Mouse (Mus musculus): ENCODE measurements around the gene Rffl. TPM values are rescaled to one million over a fixed set of nuclear protein-coding genes. Genes with fewer than 3 reads are reported as not detected.

Rffl gene
- total RNA-seq (2021): 10 to 100 TPM; 11.1 to 11.2 TPM
- long read RNA-seq, experiment 1, partial matches to known transcripts: 2 of 9 reads
- long read RNA-seq, experiment 1, other reads (novel, unspliced or antisense): 6 of 9 reads
- long read RNA-seq, experiment 2, partial matches to known transcripts: 3 of 10 reads
- long read RNA-seq, experiment 2, other reads (novel, unspliced or antisense): 4 of 10 reads

DNA sequence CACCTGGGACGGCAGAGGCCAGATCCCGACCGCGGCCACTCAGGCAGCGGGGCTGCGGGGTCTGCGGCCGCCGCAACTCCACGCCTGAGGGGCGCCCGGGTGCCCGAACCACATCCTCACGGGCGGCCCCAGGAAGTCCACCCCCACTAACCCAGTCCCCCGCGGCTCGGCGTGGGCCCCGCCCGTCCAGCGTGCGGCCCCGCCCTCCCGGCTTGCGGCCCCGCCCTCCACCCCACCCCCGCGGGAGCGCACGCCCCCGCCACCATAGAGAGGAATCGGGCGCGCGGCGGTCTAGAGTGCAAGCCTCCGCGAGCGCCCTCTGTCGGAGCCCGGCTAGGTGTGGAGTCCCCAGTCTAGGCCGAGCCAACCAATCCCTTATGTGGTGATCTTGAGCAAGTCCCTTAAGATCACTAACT, at the start of gene Rffl:
Gene Rffl, minus strand, starts transcription at position 180 of the 416 bp plus-strand sequence.
- DNase-seq (ENCODE audit: low spot score in 2 of 2): peak; percentile 93 to 98

DNA sequence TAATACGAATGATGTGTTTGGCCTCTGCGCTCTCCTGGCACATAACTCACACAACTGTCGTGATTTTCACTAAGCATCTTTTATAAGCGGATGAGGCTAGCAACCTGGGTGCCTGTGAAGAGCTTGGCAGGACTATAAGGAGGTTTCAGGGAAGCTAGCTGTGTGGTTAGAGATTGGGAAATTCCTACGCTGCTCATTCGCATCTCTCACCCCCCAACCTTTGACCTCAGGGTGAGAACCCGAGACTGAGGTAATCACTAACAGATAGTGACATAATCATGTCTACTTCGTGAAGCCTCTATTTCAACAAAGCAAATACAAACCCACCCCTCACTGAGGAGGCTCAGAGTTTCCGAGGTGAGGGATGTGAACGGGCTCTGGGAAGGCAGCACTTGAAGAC, 49.8 kb upstream of the Rffl start:
- no peak for DNase-seq (ENCODE audit: low spot score in 2 of 2)

DNA sequence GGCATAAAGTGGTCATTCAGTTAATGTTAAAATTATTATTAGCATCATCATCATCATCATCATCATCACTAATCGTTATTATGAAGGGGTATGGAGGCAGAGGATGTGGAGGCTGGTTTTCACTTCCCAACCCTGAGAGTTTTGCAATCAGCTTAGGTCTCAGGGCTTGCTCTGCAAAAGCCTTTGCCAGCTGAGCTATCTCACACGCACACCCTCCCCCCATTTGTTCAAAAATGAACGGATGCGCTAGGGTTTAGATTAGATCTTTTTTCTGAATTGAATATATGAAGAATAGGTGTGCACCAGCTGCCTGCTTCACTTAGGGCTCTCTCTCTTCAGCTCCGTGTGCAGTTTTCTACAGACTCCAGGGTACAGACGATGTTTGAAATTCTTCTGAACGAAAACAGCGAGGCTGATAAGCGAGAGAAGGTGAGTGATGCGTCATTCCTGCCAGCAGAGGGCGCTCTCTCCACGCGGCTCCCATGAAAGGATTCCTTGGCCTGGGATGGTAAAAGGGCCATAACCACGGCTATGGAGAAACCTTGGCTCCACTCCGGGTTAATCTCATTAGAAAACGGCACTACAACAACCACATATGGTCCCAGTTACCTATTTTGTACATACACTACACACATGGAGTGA, 43.8 kb upstream of the Rffl start:
- peak; percentile 71 to 80 for DNase-seq (ENCODE audit: low spot score in 2 of 2)

DNA sequence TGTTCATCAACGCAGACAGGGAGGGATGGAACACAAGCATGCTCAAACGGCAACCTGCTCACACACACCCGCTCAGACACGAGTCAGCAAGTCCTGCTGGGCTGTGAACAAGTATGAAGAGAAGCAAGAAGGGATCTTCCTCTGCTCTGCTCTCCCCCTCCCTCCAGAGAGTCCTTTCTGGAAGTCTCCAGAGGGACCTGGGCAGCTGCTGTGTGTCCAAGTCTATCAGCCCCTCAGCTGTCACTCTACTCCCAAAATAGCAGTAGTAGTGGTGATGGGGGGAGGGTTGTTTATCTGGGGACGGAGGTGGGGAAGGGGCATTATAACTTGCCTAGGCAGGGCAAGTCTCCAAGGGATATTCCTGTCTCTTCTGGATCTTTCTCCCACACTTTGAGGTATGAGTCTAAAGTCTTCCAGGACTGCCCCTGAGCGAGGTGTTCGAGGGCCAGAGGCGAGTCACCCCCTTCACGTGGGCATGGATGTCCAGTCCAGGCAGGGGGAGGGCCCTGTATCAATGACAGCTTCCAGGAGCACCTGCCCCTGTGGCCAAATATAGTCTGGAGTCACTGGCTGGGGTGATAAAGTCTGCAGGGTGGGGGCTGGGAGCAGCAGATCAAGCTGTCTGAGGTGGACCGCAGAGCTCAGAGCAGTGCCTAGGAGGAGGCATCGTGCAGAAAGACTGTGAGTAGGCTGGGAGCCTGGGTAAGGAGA, 39.8 kb upstream of the Rffl start:
- no peak for DNase-seq (ENCODE audit: low spot score in 2 of 2)

DNA sequence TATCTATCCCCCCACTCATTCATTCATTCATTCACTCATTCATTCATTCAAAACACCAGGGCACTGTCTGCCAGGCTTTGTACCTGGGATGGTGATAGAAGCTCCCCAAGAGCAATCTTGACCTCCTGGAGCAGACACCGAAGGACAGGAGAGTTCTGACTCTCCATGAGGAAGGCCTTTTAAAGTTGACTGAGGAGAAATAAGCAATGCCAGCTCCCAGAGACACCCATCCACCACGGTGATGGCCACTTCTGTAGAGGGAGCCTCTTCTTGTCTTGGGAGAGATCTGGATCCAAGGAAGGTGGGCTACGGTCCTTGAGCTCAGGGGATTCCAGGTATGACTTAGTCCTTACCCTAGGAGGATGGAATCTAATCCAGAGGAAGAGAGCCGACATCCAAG, 39.2 kb upstream of the Rffl start, which contains the start of gene Unc45b:
Gene Unc45b, plus strand, starts transcription at position 301 of the 400 bp plus-strand sequence.
- DNase-seq (ENCODE audit: low spot score in 2 of 2): no peak

DNA sequence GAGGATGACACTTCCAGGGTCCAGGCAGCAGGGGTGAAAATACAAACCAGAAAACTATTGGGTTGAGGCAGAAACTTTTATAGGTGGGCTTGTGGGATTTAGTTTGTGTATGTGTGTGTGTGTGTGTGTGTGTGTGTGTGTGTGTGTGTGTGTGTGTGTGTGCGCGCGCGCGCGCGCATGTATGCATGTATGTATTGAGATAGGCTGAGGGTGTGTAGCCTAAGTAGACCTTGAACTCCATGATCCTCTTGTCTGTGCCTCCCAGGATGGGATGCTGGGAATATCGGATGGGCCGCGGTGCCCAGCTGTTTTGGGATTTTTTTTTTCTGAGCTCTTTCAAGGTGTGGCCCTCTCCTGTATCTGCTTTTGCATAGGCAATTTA, 37.6 kb upstream of the Rffl start:
- DNase-seq (ENCODE audit: low spot score in 2 of 2): no peak

DNA sequence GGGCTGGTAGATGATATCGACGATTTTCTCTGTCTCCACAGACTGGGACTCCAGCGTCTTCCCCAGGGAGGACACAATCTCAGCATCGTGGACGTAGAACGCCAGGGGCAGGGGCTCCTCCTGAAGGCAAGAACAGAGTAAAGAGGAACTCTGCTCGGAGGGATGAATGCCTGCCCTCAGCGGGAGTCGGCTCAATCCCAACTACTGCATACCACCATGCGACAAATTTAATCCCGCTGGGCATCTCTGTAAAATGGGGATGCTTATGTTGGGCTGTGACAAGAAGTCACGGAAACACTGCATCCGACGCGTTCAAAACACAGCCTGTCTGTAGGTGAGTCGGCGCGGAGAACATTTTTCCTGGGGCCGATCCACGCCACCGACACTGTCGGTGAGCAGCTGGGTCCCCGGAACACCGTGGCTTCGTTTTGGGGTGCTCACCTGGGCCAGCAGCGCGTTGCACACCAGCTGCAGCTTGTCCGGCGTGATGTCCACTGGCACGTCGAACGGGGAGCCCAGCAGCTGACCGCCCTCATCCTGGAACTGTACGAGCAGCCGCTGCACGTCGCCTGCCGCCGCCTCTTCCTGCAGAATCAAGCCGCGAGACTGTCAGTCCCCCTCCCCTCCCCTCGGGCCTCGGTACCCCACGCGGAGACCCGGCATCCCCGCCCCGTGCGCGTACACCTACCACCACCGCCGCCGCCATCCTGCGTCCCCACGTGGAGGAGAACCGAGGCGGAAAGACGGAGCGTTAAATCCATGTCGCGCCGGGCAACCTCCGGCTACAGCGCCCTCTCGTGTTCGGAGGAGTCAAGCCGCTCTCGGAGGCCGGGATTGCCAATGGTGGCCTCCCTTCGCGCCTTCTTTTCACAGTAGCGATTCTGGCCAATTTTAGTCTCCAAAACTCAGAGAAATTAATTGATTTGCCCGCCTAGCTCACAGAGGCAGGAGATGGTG, 36.9 kb upstream of the Rffl start, which contains the start of gene Nle1:
Gene Nle1, minus strand, starts transcription at position 761 of the 957 bp plus-strand sequence.
- DNase-seq (ENCODE audit: low spot score in 2 of 2): peak; percentile 93 to 98

DNA sequence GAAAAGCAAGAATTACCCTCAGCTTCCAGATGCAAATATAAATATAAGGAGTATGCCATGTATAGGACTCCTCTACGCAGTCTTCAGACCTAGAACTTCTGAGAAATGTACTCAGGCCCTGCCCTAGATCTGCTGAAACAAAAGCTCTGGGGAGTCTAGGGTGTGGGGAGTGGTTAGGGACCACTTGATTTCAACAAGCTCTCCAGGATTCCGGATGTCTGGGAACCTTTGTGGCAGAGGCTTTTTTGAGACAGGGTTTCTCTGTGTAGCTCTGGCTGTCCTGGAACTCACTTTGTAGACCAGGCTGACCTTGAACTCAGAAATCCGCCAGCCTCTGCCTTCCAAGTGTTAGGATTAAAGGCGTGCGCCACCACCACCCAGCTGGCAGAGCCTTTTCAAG, 34.8 kb upstream of the Rffl start:
- DNase-seq (ENCODE audit: low spot score in 2 of 2): no peak

DNA sequence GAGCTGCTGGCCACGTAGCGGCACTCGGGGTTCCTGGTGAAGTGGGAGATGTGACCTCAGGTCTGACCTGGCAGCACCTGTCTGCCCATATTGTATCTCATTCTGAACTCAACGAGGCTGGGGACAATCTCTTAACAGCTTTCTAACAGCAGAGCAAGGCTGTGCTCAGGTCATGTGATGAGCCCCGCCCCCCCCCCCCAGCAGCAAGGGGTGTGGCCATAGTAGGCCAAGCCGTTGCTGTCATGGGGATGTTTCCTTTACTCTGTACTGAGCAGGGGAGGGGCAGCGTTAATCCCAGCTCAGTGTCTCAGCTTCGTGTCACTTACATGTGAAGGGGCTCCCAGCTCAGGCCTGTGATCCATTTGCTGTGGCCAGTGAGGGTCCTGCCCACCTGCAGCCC, 33.9 kb upstream of the Rffl start:
- no peak for DNase-seq (ENCODE audit: low spot score in 2 of 2)

DNA sequence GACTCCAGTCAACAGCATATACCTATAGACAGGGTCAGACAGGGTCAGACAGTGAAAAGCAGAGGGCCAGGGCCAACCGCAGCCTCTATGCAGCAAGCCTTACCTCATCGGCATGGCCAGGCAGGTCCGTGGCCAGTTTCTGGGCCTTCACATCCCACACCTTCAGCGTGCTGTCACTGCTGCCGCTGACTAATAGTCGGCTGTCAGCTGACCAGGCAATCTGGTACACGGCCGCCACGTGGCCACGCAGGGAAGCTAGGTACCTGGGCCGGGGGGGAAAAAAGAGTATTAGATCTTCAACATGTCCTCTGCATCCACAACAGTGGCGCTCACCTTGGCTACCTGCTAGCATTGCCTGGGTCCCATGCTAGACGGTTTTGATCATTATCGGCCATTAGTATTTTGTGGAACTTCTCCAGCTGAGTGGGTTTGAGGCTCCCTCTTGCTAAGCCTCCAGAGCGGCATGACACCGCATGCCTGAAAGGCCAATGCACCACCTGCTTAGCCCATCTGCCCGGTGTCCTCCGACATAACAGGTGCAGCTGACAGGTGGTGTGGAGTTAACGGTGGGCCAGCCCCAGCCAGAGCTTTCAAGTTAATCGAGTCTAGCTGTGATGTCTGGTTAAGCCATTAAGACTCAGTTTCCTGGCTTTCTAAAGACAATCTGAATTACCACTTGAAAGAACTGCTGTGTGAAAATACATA, 30.7 kb upstream of the Rffl start:
- DNase-seq (ENCODE audit: low spot score in 2 of 2): no peak

DNA sequence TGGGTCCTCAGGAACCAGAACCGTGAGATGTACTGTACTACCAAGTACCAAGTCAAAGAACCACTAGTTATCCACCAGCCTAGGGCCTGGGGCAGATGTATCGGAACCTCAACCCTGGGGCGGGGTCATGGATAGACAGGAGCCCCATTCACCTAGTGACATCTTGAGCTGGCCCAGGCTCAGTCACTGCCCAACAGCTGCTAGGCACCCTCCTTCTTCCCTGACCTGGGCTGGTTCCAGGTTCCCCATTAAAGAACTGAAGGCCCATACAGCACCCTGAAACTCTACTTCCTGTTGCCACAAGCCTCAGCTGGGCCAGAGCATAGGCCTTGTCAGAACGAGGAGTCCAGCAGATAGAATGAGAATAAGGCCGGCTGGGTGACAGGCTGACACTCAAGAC, 28.7 kb upstream of the Rffl start:
- no peak for DNase-seq (ENCODE audit: low spot score in 2 of 2)

DNA sequence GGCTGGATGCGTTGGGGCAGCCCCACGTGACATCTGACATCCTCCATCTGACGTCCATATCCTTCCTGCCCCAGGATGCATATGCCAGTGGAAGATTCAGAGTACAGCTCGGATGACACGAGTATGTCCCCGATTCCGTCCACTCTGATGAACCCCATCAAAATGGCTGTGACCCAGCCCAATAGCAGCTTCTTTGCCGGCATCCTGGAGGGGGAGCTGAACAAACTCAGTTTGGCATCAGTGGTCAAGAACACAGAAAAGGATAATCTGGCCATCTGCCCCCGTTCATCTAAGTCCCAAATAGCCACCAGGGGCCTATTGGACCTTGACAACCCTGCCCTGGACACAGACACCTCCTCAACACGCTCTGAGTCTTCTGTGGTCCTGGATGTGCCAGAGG, 26.5 kb upstream of the Rffl start:
- no peak for DNase-seq (ENCODE audit: low spot score in 2 of 2)

DNA sequence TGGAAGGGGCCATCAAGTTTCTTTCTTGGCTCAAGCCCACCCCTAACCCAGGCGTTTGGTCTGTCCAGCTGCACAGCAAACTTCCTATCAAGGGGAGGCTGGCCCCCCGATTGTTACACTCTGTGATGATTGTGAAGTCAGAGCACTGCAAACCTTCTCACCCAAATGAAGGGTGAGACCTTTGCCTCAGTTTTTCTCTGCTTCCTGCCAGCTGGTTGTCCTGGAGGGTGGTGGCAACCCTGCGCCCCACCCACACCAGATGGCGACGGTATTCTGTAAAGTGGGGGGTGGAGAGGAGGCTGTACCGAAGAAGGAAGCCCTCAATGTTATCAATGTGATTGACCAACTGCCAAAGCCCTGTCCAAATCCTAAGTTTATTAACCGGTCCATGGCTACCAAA, 20.9 kb upstream of the Rffl start, which contains the start of gene Fndc8:
Gene Fndc8, plus strand, starts transcription at position 189 of the 400 bp plus-strand sequence.
- DNase-seq (ENCODE audit: low spot score in 2 of 2): no peak

DNA sequence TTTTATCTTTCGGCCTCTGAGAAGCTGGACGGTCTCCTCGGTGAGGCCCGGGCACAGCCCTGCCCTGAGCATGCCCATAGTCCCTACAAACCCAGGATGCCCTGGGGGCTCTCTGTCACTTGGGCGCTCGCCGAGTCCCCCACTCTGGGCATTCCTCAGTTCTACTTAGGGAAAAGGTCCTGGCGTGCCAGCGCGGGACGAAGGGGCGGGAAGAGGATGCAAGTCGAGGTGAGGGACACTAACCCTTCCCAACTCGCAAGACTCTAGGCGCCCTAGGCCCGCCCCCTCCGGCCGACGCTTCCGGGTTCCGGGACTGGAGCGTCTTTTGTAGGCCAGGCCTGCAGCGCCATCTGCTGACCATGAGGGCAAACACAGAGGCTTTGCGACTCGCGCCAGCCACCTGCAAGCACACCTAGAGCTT, 19.3 kb upstream of the Rffl start, which contains the start of gene Rad51d:
Gene Rad51d, minus strand, starts transcription at position 273 of the 421 bp plus-strand sequence.
- peak; percentile 92 to 94 for DNase-seq (ENCODE audit: low spot score in 2 of 2)

DNA sequence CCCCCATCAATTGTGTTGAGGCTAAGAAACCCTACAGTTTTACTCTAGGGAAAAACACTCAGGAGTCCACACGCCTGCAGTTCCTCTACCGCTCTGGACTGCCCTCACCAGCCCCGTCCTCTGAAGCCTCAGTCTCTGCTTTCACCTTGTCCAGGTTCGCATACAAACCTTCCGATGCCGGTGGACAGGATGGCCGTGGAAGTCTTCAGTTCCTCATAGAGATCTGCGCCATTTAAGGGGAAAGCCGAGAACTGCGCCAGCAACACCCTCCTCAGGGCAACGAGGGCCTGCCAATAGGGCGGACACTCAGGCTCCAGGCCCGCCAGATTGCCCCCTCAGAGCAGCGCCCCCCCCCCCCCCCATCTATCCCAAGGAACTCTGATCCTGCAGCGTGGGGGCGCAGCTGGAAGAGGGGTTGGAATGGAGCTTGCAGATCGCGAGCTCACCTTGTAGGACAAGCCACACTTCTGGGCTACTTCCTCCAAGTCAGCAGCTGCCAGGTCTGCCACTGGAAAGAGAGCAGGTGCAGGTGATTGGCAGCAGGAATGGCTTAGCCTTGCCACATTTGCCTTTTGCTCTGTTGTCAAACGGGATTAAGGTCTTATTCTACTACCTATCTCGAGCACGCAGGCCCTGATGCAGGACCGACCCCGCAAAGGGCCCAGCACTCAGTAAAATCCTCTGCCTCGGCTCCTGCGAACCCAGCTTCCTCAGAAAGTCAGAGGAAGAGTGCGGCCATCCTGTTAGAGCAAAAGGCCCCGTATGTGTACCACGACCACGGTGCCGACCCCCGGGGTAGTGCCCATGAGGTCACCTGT, 18.7 kb upstream of the Rffl start:
- DNase-seq (ENCODE audit: low spot score in 2 of 2): no peak

DNA sequence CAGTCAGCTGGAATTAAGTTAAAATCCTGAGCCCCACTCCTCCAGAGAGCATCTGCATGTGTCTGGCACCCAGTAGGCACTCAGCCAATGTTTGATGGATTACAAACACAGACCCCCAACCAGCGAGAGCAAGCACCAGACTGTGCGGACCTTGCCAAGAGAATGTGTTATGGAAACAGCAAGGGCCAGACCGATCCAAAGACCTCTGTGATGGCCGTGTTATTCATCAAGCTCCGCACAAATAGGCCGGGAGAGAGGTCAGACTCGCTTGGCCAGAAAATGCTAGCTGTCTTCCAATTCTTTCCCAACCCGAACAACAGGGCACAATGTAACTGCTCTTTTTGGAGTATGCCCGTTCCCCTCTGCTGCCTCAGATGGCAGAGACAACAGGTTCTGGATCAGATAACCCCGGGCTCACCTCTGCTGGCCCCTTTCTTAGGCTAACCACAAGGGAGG, 17.5 kb upstream of the Rffl start:
- DNase-seq (ENCODE audit: low spot score in 2 of 2): no peak

DNA sequence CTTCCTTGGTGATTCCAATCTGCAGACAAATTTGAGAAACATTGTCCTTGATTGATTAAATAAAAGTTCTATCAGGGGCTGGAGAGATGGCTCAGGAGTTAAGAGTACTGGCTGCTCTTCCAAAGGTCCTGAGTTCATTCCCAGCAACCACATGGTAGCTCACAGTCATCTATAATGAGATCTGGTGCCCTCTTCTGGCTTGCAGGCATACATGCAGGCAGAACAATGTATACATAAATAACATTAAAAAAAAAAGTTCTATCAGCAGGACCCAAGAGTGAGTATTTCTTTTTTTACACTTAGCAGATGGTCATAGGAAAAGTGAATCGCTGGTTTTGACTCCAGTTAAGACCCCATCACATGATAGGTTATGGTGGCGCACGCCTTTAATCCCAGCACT, 15.5 kb upstream of the Rffl start:
- no peak for DNase-seq (ENCODE audit: low spot score in 2 of 2)

DNA sequence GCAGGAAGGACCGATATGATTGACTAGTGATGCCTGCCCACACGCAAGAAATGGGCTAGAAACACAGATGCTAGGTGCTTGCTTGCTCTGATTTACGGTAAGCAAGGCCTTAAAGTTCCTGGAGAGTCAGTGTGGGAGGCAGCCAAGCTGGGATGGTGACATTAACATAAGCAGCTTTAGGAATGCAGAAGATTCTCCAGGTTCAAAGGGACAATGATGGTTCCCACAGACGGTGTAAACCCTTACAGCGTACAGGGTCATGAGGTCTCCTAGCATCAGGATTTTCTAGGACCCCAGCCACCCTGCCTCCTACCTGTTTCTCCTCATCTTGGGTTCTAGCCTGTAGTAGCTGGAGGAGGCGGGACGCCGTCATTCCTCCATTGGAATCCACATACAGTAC, 12.2 kb upstream of the Rffl start:
- DNase-seq (ENCODE audit: low spot score in 2 of 2): no peak

DNA sequence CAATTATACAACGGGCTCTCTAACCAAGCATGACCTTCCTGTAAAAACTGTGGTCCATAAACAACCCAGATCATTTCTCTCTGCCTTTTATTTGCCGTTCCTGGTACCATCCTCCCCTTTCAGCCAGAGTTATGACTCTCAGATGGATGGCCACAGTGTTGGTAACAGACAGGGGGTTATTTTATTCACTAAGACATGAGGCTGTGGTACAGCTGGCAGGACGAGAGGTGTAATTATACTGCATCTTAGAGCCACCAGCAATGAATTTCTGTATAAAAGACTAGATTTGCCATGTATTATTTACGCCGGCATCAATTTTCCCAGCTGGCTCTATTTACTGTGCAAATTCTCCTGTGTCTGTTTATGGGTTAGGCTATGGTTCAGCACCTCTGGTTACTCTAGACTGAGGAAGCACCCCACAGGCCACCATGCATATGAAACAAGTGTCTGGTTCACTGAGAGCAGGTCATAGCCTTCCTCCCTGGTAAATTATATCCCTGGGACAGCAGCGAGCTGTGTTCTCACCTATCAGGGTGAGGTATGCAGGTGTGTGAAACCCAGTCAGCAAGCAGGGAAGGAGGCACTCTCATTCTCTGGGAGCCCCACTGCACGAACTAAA, 6.8 kb upstream of the Rffl start:
- no peak for DNase-seq (ENCODE audit: low spot score in 2 of 2)

Data from left cerebral cortex, adult 18-20 months (tissue).